Mouse (Mus musculus) leukemia stem cell, adult 10-12 weeks (primary cell): Measurements from ENCODE around the gene Cpne8. TPM values are rescaled to one million over a fixed set of nuclear protein-coding genes. Genes with fewer than 3 reads are reported as not detected.

Experiments
- polyA plus RNA-seq: library from polyadenylated mRNA; stranded (reverse); fragments of >175 nt; gene quantifications from 2 replicates; pipeline ENCODE4 v1.2.3, GENCODE M21; 2012; ENCODE audit warnings: low replicate concordance

The Cpne8 gene
- polyA plus RNA-seq, result 0.10 TPM in 1 of 2 replicates, not detected in the other

GRCm38 (mm10) chr15:90678985-90679759, at the start of gene Cpne8:
Gene Cpne8 (minus strand): TSS chr15:90679432.

